Mouse (Mus musculus) CD4-positive, CD25-positive, alpha-beta regulatory T cell, adult 4 months (primary cell): ENCODE results near the gene Daam1. TPM values are rescaled to one million over a fixed set of nuclear protein-coding genes. Genes with fewer than 3 reads are reported as not detected.

Source experiments
- ATAC-seq: one replicate; pipeline ENCODE4 v1.8.0; 2017
- polyA plus RNA-seq, 2 experiments: library from polyadenylated mRNA; unstranded; fragments of 100-300 nt; shearing (Covaris generic); gene quantifications; one replicate each; pipeline ENCODE4 v1.2.1; 2017

Gene Daam1
- polyA plus RNA-seq, 2 experiments from 2014 or later, result 1.8 to 3.0 TPM

GRCm38 (mm10) chr12:71973577-71973976, 142.7 kb downstream of the Daam1 start:
- no peak for ATAC-seq

- no peak for ATAC-seq
Observed at GRCm38 (mm10) chr12:71975626-71976025, 144.7 kb downstream of the Daam1 start.

GRCm38 (mm10) chr12:71976361-71976960, 145.6 kb downstream of the Daam1 start:
- no peak for ATAC-seq

GRCm38 (mm10) chr12:71977364-71977763, 146.5 kb downstream of the Daam1 start:
- ATAC-seq, result no peak

GRCm38 (mm10) chr12:71978513-71979352, 147.9 kb downstream of the Daam1 start:
- no peak for ATAC-seq

GRCm38 (mm10) chr12:71980166-71980565, 149.3 kb downstream of the Daam1 start:
- no peak for ATAC-seq

- no peak for ATAC-seq
Observed at GRCm38 (mm10) chr12:71980746-71981145, 149.9 kb downstream of the Daam1 start.

- no peak for ATAC-seq
Observed at GRCm38 (mm10) chr12:71981250-71981649, 150.4 kb downstream of the Daam1 start.

- no peak for ATAC-seq
Observed at GRCm38 (mm10) chr12:71981791-71982190, 150.9 kb downstream of the Daam1 start.

GRCm38 (mm10) chr12:71983102-71983715, 152.3 kb downstream of the Daam1 start:
- ATAC-seq, result no peak

GRCm38 (mm10) chr12:71987161-71987560, 156.3 kb downstream of the Daam1 start:
- no peak for ATAC-seq

GRCm38 (mm10) chr12:71987885-71988284, 157.0 kb downstream of the Daam1 start:
- ATAC-seq, result no peak

GRCm38 (mm10) chr12:71989596-71989995, 158.7 kb downstream of the Daam1 start:
- ATAC-seq, result no peak

- ATAC-seq, result no peak
Observed at GRCm38 (mm10) chr12:71992599-71993210, 161.8 kb downstream of the Daam1 start.

- no peak for ATAC-seq
Observed at GRCm38 (mm10) chr12:71995831-71996230, 165.0 kb downstream of the Daam1 start.

- no peak for ATAC-seq
Observed at GRCm38 (mm10) chr12:71996920-71997319, 166.0 kb downstream of the Daam1 start.

- ATAC-seq, result no peak
Observed at GRCm38 (mm10) chr12:71997364-71997763, 166.5 kb downstream of the Daam1 start.

- no peak for ATAC-seq
Observed at GRCm38 (mm10) chr12:71998653-71999052, 167.8 kb downstream of the Daam1 start.

- no peak for ATAC-seq
Observed at GRCm38 (mm10) chr12:71999671-72000070, 168.8 kb downstream of the Daam1 start.

GRCm38 (mm10) chr12:72001811-72002210, 170.9 kb downstream of the Daam1 start:
- ATAC-seq, result no peak

- no peak for ATAC-seq
Observed at GRCm38 (mm10) chr12:72005307-72005706, 174.4 kb downstream of the Daam1 start.

GRCm38 (mm10) chr12:72007656-72008055, 176.8 kb downstream of the Daam1 start:
- ATAC-seq, result no peak
